Mouse (Mus musculus) heart, postnatal 25 days (tissue): Measurements from ENCODE around the gene Noc3l. TPM values are rescaled to one million over a fixed set of nuclear protein-coding genes. Genes with fewer than 3 reads are reported as not detected.

ENCODE experiments used
- DNase-seq: peaks from one replicate; pipeline ENCODE4 v3.0.0; 2022; ENCODE audit warnings: low spot score
- intact Hi-C: fragments of 180-260 bp; cut with DNase I; formaldehyde crosslinking; loops from one replicate; pipeline ENCODE4 v1.15.1; 2025
- total RNA-seq, 2 experiments: library from RNA; stranded (reverse); gene quantifications; 2 replicates each; pipeline ENCODE4 v1.2.3; 2021

Noc3l gene
- total RNA-seq, 2 experiments from 2014 or later = 6.1 to 6.7 TPM

DNA sequence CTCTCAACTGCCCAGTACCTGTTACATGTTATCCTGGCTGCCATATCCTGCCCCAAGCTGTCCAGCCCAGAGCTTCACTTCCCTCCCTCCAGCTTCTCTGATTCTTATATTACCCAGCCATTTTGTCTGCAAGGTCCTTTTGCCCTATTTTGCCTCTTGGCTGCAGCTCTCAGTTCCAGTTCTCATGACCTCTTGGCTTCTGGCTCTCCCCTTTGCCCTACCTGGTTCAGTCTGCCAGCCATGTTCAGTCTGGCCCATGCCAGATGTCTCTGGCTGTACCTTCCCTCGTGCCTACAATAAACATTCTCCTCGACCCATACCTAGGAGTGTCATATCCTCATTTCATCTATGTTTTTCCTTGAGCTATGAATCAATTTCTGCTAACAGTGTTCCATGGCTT lies 52.7 kb downstream of the Noc3l start:
- no peak for DNase-seq
- intact Hi-C loops = no loop called here

GRCm38 (mm10) chr19:38760441-38760840 lies 58.6 kb downstream of the Noc3l start:
- intact Hi-C loops = no loop called here
- DNase-seq = no peak

DNA sequence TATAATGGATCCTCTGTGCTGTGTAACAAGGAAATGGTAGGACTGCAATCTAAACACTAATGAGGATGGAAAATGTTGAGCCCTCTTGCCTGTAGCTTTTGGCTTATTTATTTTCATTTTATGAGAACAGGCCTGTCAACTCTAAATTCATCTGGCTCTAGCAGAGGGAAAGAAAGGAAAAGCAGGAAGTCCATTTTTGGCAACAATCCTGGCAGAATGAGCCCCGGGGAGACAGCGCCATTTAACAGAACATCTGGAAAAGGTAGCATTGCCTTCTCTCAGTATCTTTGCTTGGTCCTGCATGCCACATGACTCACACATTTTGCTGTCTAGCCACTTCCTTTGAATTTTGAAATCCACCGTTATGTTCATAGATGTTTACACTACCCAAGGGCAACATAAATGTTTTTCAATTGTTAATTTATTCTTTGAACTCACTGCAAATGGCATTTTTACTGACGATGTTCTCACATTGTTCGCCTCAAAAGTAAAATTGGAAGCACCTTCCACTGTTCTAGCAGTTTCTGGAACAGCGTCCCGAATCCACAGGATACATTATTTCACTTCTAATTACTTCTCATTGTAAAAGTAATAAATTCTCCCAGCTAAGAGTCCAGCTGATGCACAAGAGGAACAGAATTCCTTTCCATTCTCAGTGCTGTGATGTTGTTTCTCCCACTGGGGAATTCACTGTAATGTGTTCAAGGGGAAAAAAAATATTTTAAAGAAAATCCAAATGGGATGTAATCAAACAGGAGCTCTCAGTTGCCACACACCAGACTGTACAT lies 60.2 kb downstream of the Noc3l start:
- no peak for DNase-seq

DNA sequence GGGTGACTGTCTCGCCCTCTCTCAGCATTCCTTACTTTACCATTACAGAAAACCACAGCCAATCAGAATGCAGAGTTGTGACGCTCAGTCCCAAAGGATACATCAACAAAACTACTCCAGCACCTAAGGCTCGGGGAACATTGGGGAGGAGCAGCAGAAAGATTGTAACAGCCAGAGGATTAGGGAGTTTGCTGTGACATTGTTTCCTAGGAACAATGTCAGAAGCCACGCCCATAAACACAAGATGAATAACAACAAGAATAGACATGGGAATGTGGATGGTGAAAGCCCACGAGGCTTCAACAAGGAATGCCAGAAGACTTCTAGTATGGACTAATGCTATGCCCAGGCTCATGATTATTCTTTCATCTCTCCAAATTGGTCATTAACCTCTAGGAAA lies 61.0 kb downstream of the Noc3l start:
- no peak for DNase-seq
- intact Hi-C loops = no loop called here

More for the DNA sequence above, 60.2 kb downstream of the Noc3l start:
- intact Hi-C loops = no loop called here

DNA sequence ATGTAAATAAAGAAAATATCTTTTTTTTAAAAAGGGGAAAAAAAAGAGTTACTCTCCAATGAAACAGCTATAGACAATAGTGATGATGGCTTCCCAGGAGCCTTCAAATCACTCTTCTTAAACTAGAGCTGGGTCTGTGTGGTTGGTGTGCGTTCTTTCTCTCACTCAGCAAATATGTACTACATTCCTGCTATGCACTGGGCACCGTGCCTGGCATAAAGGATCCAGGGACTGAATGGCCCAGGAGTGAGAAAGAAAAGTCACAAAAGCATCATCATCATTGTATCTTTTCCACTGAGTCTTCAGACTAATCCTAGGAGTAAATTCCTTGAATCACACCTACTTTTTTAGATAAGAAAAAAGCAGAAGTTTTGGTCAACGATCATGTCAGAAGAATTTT lies 61.9 kb downstream of the Noc3l start:
- no peak for DNase-seq
- intact Hi-C loops = no loop called here

DNA sequence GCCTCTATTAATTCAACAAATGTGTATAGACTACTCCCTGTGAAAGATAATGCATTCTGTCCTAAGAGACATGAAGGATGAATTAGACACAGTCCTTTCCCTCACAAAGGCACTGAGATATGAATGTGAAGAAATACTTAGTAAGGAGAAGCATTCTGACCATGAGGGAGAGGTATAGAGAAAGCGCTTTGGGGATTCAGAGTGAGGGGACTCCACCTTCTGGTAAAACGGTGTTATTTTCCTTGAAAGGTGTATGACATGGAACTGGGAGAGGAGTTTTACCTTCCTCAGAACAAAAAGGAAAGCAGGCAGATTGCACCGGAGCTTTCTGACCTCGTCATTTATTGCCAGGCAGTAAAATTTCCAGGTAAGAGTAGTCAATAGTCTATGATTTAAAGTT lies 68.8 kb downstream of the Noc3l start:
- intact Hi-C loops = no loop called here
- no peak for DNase-seq

- DNase-seq = no peak
- intact Hi-C loops = no loop called here
Measured at GRCm38 (mm10) chr19:38746492-38747014, 72.5 kb downstream of the Noc3l start.

DNA sequence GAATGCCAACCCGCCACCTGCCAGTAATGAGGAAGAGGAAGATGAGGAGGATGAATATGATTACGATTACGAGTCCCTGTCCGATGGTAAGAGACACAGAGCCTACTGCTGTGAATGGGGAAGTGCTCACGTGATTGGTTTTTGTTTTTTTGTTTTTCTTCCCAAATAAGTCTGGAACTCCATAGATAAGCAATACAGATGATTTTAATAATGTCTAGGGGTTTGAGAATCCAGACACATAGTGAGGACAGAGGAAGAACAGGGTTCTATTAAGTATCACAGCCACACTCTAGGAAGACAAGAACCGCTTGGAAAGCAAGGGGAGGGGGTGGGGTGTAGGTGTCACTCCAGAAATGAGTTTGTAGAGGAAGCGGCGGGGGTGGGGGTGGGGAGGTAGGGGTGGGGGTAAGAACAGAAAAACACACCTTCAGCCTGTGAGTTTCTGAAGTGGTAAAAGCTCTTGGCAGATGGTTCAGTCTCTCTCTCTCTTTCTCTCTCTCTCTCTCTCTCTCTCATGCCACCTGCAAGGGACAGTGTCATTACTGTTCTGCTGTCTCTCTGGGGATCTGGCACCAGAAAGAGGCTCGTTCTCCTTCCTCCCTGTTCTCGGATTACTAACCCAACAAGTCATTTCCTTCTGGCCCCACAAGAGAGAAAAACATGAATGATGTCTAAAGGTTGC lies 73.1 kb downstream of the Noc3l start:
- no peak for DNase-seq
- intact Hi-C loops = no loop called here

- DNase-seq = no peak
- intact Hi-C loops = no loop called here
Measured at GRCm38 (mm10) chr19:38744546-38744945, 74.5 kb downstream of the Noc3l start.

Other genes with a start within 250 kb of the Noc3l start
- 1 to 10 TPM; 5.9 to 6.7 TPM for gene Tbc1d12, start 17.3 kb upstream of the Noc3l start, total RNA-seq
- gene Hells, start 111.7 kb upstream of the Noc3l start, total RNA-seq = under 1 TPM; 0.73 TPM
- gene Cyp2c55, start 187.8 kb upstream of the Noc3l start, total RNA-seq = not detected
- not detected for gene Cyp2c65, start 241.8 kb upstream of the Noc3l start, total RNA-seq